Mouse (Mus musculus): ENCODE results near the gene Plxnd1.

The Plxnd1 gene

DNA sequence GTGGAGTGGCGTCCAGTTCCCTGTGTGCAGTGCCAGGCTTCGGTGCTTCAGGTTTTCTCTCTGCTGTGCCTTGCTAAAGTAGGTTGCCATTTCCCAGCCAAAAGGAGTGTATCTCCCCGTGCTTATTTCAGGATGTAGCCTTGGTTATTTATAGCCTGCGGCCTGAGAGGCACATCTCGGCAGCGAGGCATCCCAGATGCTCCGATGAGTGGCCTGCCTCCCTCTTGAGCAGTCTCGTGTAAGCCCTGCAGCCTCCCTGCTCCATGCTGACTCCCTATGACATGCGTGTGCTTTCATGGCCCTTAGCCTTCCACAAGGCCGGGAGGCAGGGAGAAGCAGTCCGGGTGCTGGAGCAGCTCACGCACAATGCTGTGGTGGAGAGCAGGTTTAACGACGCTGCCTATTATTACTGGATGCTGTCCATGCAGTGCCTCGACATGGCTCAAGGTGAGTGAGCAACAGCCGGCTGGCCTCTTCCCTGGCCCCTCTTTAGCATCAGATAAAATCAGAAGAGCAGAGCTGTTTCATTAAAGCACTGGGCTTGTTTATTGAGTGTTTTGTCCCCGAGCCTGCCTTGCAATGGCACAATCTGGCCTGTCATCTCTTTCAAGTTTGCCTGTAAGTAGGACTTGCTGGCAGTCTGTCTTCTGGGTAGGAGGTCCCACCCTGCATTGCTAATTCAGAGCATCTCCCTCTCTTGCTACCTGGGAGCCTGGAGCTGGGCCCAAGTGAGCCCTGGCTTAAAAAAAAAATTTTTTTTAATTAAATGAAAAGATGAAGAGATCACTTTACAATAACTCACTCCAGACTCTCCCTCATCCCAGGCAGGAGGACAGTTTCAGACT lies 79.0 kb downstream of the Plxnd1 start:
- DNase-seq = no peak

- no peak for DNase-seq
Measured at GRCm38 (mm10) chr6:115914511-115915202, 80.1 kb downstream of the Plxnd1 start.

- no peak for DNase-seq
Measured at GRCm38 (mm10) chr6:115913482-115913881, 81.3 kb downstream of the Plxnd1 start.

- DNase-seq = peak; percentile 35 to 58
Measured at GRCm38 (mm10) chr6:115911763-115912162, 83.0 kb downstream of the Plxnd1 start.

DNA sequence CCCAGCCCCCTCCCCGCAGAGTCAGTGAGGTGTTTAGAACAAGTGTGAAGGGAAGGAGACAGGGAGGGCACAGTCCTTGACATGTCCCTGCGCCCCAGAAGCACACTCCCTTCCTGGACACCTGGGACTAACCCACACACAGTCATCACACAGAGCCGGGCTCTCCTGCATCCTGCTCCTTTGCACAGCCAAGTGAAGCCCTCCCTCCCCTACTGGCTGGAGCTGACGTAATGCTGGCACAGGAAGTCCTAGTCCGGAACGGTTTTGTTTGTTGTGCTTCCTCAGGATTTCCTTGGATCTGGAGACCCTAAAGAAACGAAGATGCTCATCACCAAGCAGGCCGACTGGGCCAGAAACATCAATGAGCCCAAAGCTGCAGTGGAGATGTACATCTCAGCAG lies 84.9 kb downstream of the Plxnd1 start:
- peak; percentile 77 to 90 for DNase-seq

DNA sequence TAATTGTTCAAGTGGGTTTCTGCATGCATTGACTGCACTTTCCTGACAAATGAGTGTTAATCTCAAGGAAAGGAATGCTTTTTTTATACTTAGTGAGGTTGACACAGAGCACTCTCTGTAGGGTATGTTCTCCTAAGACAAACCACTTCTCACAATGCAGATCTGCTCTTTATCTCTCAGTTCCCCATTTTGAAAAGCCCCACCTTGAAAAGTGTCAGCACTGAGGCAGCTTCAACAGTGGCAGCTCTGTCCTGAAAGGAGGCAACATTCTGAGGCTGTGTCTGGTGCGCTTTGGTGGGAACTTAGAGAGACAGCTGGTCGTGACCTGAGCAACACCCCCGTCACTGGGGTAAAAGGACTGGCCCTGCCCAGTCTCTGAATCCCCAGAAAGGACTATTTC lies 85.8 kb downstream of the Plxnd1 start:
- DNase-seq = no peak

DNA sequence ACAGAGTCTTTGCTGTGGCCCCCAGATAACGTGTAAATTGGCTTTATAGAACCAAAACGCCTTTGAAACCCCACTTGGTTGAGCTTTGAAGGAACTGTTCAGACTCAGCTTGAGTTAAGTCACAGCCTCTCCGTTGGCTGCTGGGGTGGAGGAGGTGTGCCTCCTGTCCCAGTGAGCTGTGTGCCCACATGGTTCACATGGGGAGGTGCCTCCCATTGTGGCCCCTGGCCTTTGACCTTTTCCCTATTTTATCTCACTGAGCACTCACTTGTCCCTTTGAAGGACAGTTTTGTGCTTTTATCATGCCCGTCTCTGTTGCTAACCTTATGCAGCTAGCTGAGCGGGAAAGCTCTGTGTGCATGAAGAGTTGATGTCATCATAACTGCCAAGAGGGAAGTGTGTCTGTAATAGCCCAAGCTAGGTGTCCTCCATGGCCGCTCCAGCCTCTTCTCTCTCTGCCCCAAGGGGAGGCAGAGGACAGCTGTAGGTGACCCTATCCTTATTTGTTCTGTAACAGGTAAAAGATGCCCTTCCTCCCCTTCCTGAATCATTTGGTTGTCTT lies 86.3 kb downstream of the Plxnd1 start:
- no peak for DNase-seq

DNA sequence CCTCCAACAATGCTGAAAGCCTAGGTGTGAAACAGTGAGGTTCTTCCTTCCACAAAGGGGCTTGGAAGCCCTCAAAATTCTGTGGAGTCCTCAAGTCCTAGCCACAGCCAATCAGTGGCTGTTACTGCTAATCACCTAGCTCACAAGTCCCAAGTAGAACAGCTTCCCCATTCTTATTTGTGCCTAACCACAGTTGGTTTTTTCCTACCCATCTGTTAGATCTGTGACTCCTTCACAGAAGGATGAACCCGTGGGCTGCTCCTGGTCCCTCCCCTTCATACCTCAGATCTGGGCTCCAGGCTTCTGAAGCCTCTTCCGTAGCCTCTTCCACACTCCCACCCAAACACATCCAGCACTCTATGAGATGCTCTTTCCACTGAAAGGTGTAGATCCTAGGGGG lies 87.9 kb downstream of the Plxnd1 start:
- no peak for DNase-seq

DNA sequence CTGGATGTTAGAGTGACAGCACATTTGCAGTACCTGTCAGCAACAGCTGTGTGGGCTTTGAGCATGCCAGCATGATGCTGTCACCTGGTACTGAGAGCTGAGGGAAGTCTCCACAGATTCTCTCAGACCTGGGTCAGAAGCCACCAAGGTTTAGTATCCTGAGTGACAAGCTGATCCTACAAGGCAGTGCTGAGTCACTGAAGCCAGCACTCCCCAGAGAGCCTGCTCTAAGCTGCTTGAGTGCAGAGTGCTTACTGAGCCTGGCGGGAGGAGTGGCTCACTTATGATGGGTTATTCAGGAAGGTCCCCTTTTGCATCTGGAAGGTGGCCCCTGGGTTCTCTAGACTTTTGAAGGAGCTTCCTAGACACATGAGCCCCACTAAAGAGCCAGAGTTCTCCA lies 88.3 kb downstream of the Plxnd1 start:
- no peak for DNase-seq

DNA sequence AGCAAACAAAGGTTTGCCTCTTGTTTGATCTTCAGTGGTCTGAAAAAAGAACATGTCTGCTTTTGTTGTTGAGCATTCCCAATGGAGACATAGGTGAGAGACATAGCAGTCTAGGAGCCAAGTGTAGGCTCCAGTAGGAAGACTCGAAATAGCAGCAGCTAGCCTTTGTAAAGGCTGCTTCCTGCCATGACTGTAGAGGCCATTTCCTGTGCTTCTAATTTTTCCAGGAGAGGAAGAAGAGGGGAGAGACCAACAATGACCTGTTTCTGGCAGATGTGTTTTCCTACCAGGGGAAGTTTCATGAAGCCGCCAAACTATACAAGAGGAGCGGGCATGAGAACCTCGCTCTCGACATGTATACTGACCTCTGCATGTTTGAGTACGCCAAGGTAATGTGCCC lies 89.2 kb downstream of the Plxnd1 start:
- DNase-seq = peak in 1 of 2 experiments; percentile 61

Measured in kidney, postnatal 36 days (tissue).